Mouse (Mus musculus) telencephalon, adult 2 months (tissue): ENCODE data around the gene Gm20388.

ENCODE experiments used
- DNase-seq: peaks from one replicate; pipeline ENCODE4 v3.0.0-alpha.2; 2011; ENCODE audit warnings: low read depth, low spot score

Gene Gm20388

DNA sequence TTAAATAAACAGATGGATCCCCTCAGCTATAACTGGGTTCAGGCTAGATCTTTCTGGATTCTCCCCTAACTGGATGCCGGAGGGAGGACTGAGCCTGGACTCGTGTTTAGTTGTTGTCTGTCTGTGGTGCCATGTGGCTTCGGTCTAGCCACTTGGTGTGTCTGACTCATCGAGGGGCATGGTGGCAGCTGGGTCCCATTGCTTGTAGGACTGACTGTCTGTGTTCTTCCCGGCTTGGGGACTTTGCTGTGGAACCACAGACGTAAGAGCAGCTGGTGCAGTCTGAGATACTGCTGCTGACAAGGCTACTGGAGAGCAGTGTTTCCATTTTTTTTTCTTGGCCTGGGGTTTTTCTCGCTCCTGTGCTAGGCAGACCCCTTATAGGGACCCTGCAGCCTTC lies 613.0 kb downstream of the Gm20388 start:
- DNase-seq = no peak

- no peak for DNase-seq
Observed at GRCm38 (mm10) chr8:120525135-120525534, 614.5 kb downstream of the Gm20388 start.

- no peak for DNase-seq
Observed at GRCm38 (mm10) chr8:120525832-120526231, 615.2 kb downstream of the Gm20388 start.

- no peak for DNase-seq
Observed at GRCm38 (mm10) chr8:120526577-120526976, 615.9 kb downstream of the Gm20388 start.

- DNase-seq = no peak
Observed at GRCm38 (mm10) chr8:120528332-120528731, 617.7 kb downstream of the Gm20388 start.

GRCm38 (mm10) chr8:120529226-120529625 lies 618.6 kb downstream of the Gm20388 start:
- DNase-seq = no peak

GRCm38 (mm10) chr8:120530954-120531656 lies 620.5 kb downstream of the Gm20388 start:
- DNase-seq = no peak

DNA sequence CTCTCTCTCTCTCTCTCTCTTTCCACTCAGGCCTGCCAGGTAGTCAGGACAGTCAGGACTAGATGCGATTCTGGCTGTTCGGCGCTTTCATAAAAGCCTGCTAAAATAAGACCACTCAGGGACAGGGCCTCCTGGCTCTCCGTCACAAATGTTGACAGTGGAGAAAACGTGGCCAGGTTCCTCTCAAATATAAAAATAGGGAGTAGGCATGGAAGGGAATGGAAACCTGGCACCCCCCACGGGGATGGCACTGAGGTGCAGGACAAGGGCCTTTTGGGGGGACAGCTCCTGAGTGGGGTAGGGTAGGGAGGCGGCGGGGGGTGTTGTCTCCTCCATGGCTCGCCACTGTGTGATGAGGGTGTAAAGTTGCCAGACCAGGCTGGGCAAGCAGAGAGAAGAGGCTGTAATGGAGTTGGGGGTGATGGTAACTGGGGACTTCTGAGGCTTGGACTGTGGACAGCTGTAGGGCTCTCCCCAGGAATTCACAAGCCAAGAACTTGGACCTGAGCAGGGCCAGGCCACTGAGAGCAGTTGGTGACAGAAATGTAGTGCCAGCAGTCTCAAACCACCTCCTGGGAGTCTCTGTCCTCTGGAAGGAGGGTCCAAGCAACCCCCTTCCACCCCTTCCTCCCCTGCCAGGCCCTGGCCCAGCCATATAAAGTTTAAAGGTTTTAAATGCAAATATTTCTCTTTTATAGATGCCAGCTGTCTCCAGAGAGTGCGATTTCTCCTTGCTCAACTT lies 621.3 kb downstream of the Gm20388 start:
- no peak for DNase-seq

DNA sequence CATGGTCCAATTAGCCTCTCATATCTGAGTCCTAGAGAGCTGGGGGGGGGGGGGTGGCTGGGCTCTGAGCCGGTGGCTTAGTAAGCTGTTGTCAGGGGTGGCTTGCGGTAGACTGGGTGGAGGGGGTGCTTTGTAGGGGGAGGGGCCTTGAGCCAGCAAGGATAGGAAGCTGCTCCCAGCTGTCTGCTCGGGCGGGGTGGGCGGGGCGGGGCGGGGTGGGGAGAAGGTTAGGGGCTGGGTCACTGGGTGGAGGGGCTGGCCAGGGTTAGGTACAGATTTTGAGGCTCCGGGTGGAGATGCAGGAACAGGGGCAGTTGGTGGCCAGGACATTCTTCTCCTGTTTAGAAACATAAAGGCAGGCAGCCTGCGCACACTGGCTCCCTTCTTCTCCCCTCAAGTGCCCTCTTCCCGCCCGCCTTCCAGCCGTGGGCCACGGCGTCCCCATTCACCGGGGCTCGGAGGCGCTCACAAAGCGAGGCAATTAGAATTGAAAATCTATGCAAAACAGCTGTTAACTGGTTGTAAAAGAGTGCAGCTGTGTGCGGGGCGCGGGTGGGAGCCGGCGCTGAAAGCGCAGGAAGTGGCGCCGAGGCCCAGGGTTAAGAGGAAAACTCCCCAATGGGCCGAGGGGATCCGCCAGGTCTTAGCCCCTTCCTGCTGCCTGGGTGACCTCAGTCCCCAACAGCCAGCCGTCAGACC lies 622.0 kb downstream of the Gm20388 start:
- DNase-seq = no peak

DNA sequence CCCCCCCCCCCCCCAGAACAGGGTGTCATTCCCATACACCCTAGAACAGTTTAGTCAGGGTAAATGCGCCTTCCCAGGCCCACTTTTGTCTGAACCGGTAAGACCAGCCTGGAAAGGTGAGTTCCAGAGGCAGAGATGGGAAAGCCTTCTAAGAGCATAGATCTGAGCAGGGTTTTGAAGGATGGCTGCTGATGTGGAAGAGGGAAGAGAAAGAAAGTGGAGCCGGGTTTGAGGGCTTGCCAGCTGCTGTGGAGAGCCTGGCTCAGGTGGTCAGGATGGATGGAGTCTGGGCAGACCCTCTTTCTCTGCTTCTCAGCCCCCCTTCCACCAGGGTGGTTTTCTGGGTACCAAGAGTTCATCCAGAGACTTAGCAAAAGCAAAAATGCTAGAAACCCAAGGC lies 622.7 kb downstream of the Gm20388 start:
- DNase-seq = no peak

- no peak for DNase-seq
Observed at GRCm38 (mm10) chr8:120534080-120534479, 623.4 kb downstream of the Gm20388 start.

DNA sequence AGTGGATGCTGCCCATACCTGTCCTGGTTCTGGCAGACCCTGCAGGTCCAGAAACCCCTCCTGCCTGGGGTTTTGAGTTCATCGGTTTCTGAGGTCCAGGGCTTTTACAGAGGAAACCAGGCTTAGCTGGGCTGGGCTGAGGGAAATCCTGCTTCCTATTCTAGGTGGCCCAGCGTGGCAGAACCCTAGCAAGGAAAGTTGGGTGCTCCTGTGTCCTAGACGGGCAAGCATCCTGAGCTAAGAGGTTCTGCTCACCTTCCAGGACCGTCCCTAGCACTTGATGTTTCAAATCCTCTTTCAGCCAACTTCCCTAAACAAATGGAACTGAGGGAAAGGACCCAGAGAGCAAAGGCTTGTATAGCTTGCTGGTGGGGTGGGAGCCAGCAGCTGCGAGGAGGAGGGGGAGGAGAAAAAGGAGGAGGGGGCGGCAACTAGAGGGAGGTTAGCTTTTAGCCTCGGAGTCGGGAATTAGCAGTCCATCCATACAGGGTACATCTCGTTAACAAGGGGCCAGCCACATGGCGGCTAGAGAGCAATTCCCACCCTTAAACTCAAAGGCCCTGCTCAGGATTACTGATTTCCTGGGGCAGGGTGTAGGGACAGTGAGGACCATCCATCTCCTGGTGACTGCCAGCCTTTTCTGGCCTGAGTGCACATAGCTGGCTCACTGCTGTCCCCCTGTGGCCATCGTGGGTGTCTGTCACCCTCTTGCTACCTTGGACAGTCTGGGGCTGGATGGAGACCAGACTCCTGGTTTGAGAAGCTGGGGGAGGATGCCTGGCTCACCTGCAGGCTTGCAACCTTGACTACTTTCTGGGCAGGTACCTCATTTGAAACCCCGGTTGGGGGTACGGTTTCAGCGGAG lies 624.1 kb downstream of the Gm20388 start:
- no peak for DNase-seq

- DNase-seq = no peak
Observed at GRCm38 (mm10) chr8:120535452-120536305, 625.0 kb downstream of the Gm20388 start.

- no peak for DNase-seq
Observed at GRCm38 (mm10) chr8:120536306-120537206, 625.9 kb downstream of the Gm20388 start.

DNA sequence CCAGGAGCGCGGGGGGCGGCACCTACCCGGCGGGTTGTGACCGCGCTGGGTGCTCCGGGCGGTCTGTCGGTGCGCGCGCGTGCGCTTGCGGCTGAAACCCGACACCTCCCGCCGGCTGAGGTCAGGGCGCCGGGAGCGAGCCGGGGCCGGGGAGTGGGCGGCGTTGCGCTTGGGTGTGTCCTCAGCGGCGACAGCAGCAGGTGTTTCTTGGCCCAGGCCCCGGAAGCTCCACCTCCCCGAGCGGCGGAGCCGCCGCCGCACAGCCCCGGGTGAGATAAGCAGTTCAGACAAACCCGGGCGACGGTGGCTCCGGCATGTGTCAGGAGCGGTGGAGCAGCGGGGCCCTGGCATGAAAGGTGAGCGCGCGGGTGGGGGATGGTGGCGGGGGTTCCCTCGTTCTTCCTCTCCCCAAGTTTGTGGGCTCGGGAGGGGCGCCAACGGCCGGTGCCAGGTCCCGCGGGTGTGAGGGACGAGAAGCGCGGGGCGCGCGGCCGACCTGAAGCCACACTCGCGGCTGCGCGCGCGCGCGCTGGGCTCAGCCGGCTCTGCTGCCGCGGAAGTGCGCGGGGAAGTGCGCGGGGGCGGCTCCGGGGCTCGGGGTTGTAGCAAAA lies 626.7 kb downstream of the Gm20388 start:
- no peak for DNase-seq

DNA sequence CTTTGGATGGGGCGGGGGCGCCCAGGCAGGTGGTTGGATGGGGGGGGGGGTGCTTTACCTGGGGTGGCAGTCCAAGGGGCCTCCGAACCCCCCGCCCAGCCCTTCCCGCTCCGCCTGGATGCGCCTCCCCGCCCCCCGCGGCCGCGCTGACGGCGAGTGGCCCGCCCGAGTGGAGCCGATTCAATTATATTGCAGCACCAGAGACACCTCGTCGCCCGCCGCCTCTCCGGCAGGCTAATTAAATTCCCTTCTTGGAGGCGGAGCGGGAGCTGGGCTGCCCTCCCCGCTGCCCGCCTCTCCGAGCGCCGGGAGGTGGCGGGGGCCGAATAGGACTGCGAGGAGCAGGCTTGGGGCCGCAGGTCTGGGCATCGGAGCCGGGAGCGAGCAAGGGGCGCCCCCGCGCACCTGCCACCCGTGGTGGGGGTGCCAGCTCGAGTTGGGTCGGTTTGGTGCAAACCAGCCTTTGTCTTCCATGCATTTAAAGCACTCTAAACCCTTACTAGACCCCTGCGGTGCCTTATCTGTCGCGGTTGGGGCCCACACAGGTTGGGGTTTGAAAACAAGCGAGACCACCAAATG lies 627.3 kb downstream of the Gm20388 start:
- no peak for DNase-seq

- no peak for DNase-seq
Observed at GRCm38 (mm10) chr8:120538397-120539240, 628.0 kb downstream of the Gm20388 start.

GRCm38 (mm10) chr8:120539381-120539774 lies 628.7 kb downstream of the Gm20388 start:
- no peak for DNase-seq
